Mouse (Mus musculus) naive thymus-derived CD4-positive, alpha-beta T cell, adult 2 months (primary cell): ENCODE results near the gene Plbd2.

Experiments used
- DNase-seq: peaks from one replicate; pipeline ENCODE4 v3.0.0-alpha.2; 2011; ENCODE audit warnings: low read depth

Gene Plbd2

GRCm38 (mm10) chr5:120436885-120437495 lies 66.4 kb downstream of the Plbd2 start:
- DNase-seq, result no peak

- no peak for DNase-seq
These were observed 67.5 kb downstream of the Plbd2 start for GRCm38 (mm10) chr5:120435731-120436501.

- DNase-seq, result no peak
These were observed 68.3 kb downstream of the Plbd2 start for GRCm38 (mm10) chr5:120435006-120435681.

GRCm38 (mm10) chr5:120434231-120434735 lies 69.1 kb downstream of the Plbd2 start:
- no peak for DNase-seq
